ENCODE assay signal across 14 mouse cellular contexts in the genomic region with DNA sequence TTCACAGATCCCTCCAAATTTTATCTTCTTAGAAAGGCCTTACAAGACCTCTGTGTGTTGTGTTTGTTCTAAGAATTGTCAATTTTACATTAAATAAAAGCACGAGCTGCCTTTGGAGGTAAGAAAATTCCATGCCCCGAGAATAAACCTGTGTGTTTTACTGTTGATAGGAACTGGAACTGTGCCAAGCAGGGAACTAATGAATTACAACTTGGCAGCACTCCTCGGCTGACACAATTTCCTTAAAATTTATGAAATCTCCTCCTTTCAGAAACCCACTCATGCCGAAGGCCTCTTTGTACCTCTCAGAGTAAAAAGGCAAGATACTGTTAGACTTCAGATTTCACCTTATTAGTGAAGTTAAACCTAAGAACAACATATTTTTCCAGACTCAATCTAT.
DNase-seq lines count a peak whose midpoint lies in the region; ATAC-seq and TF ChIP-seq lines count a peak whose summit lies in the region.
"Had no signal": no experiment of that assay in that cellular context is flagged by ENCODE, and none has a peak within 500 bp of the region (broad histone marks: within the 10 kb centered on the region; RNA-seq: fewer than 3 reads in every experiment).

No protein-coding gene starts in this region.

- no peak overlapping the region for H3K4me3 ChIP-seq in kidney, postnatal 0 days (replicated peaks; ENCODE audit: low read depth, low read length)
- no peak overlapping the region for H3K4me3 ChIP-seq in midbrain, embryonic 14.5 days (replicated peaks; ENCODE audit: low read depth, low read length)
- no peak overlapping the region for H3K4me3 ChIP-seq in midbrain, embryonic 10.5 days
- H3K4me3 ChIP-seq in liver, embryonic 11.5 days (ENCODE audit: low read depth, low read length), result no peak overlapping the region
- H3K4me3 ChIP-seq: hindbrain, embryonic 10.5 days had no signal

- no peak overlapping the region for H3K4me2 ChIP-seq in kidney, postnatal 0 days (ENCODE audit: low read length)
- H3K4me2 ChIP-seq in midbrain, embryonic 14.5 days (ENCODE audit: low read length), result no peak overlapping the region
- H3K4me2 ChIP-seq in liver, embryonic 11.5 days, result no peak overlapping the region

- no peak overlapping the region for H3K9ac ChIP-seq in kidney, postnatal 0 days (ENCODE audit: low read depth, low read length)
- H3K9ac ChIP-seq in midbrain, embryonic 14.5 days (replicated peaks; ENCODE audit: low read length), result no peak overlapping the region
- no peak overlapping the region for H3K9ac ChIP-seq in liver, embryonic 11.5 days (ENCODE audit: low read depth, low read length)

- DNase-seq in cerebellum, adult 9-11 months, result peak; percentile 36
- no peak for DNase-seq in cerebellum, adult 11-12 months
- peak; percentile 33 for DNase-seq in kidney, postnatal 0 days (ENCODE audit: low spot score)
- no peak for DNase-seq in kidney, adult 11 months
- peak; percentile 43 for DNase-seq in midbrain, embryonic 14.5 days
- no peak for DNase-seq in midbrain, embryonic 10.5 days (ENCODE audit: low spot score)
- peak; percentile 18 for DNase-seq in mesoderm, embryonic 11.5 days (ENCODE audit: low read depth, low spot score)
- DNase-seq in liver, embryonic 11.5 days (ENCODE audit: low spot score), result no peak
- DNase-seq: gastrocnemius, postnatal 25 days; liver; lung, adult 18-20 months had no signal

- no peaks in the 10 kb centered on the region for H3K9me3 ChIP-seq in kidney, postnatal 0 days (replicated peaks; ENCODE audit: low read length)
- H3K9me3 ChIP-seq in midbrain, embryonic 14.5 days (ENCODE audit: control insufficient read depth, low read length), result no peaks in the 10 kb centered on the region
- H3K9me3 ChIP-seq in midbrain, embryonic 10.5 days (replicated peaks), result no peaks in the 10 kb centered on the region
- H3K9me3 ChIP-seq in liver, embryonic 11.5 days (ENCODE audit: control insufficient read depth, low read length), result no peaks in the 10 kb centered on the region
- H3K9me3 ChIP-seq: hindbrain, embryonic 10.5 days had no signal

- no peak for TF ChIP-seq CTCF in kidney, postnatal 0 days (IDR thresholded peaks at IDR 0.05; ENCODE audit: low read depth)

- H3K27ac ChIP-seq in kidney, postnatal 0 days, result no peak overlapping the region
- no peak overlapping the region for H3K27ac ChIP-seq in midbrain, embryonic 14.5 days (replicated peaks; ENCODE audit: low read depth, low read length)
- H3K27ac ChIP-seq in midbrain, embryonic 10.5 days (replicated peaks), result no peak overlapping the region
- H3K27ac ChIP-seq in liver, embryonic 11.5 days (ENCODE audit: low read depth, low read length), result no peak overlapping the region
- H3K27ac ChIP-seq: hindbrain, embryonic 10.5 days had no signal

- no peaks in the 10 kb centered on the region for H3K27me3 ChIP-seq in kidney, postnatal 0 days (ENCODE audit: insufficient read depth, low read length)
- H3K27me3 ChIP-seq in midbrain, embryonic 14.5 days (ENCODE audit: control insufficient read depth, insufficient read depth, low read length), result no peaks in the 10 kb centered on the region
- H3K27me3 ChIP-seq in midbrain, embryonic 10.5 days (ENCODE audit: low read depth, poor library complexity, severe bottlenecking), result no peaks in the 10 kb centered on the region
- H3K27me3 ChIP-seq in liver, embryonic 11.5 days (replicated peaks; ENCODE audit: control insufficient read depth, insufficient read depth, low read length), result no peaks in the 10 kb centered on the region

- ATAC-seq in kidney, postnatal 0 days (replicated peaks; ENCODE audit: low FRiP score, low read depth), result no peak
- ATAC-seq in midbrain, embryonic 14.5 days (ENCODE audit: low FRiP score, low TSS enrichment), result no peak
- no peak for ATAC-seq in liver, embryonic 11.5 days (replicated peaks; ENCODE audit: low FRiP score)
- ATAC-seq: inflammation-experienced regulatory T-cells, adult 6 months; midbrain, embryonic 16.5 days had no signal

- 18% methylated on average over 4 of the region's 4 CpGs for WGBS in kidney, postnatal 0 days
- 66% methylated on average over 4 of the region's 4 CpGs for WGBS in midbrain, embryonic 14.5 days
- 85% methylated on average over 4 of the region's 4 CpGs for WGBS in midbrain, embryonic 10.5 days
- 60% methylated on average over 4 of the region's 4 CpGs for WGBS in liver, embryonic 11.5 days

- no peaks in the 10 kb centered on the region for H3K36me3 ChIP-seq in kidney, postnatal 0 days (ENCODE audit: insufficient read depth, low read length)
- no peaks in the 10 kb centered on the region for H3K36me3 ChIP-seq in midbrain, embryonic 14.5 days (ENCODE audit: control insufficient read depth, insufficient read depth, low read length)
- no peaks in the 10 kb centered on the region for H3K36me3 ChIP-seq in midbrain, embryonic 10.5 days
- no peaks in the 10 kb centered on the region for H3K36me3 ChIP-seq in liver, embryonic 11.5 days (ENCODE audit: control insufficient read depth, insufficient read depth, low read length)
- H3K36me3 ChIP-seq: hindbrain, embryonic 10.5 days had no signal

- no peaks in the 10 kb centered on the region for H3K4me1 ChIP-seq in kidney, postnatal 0 days (replicated peaks; ENCODE audit: insufficient read depth, low read length)
- no peaks in the 10 kb centered on the region for H3K4me1 ChIP-seq in midbrain, embryonic 14.5 days (ENCODE audit: control insufficient read depth, insufficient read depth, low read length)
- H3K4me1 ChIP-seq in midbrain, embryonic 10.5 days, result no peaks in the 10 kb centered on the region
- H3K4me1 ChIP-seq in liver, embryonic 11.5 days (replicated peaks; ENCODE audit: control insufficient read depth, insufficient read depth, low read length), result no peaks in the 10 kb centered on the region
- H3K4me1 ChIP-seq: hindbrain, embryonic 10.5 days had no signal

Comparison
In these comparisons a context has a peak if more than half of its experiments do, and no peak if none do; other contexts are left out.
1. DNase-seq: peak in cerebellum, adult 9-11 months (single experiment), kidney, postnatal 0 days (single experiment), midbrain, embryonic 14.5 days (single experiment) and mesoderm, embryonic 11.5 days (single experiment); none in cerebellum, adult 11-12 months (single experiment), kidney, adult 11 months (single experiment), midbrain, embryonic 10.5 days (single experiment) and liver, embryonic 11.5 days (single experiment).